Mouse (Mus musculus): ENCODE results near the gene Usp47.

Gene Usp47

DNA sequence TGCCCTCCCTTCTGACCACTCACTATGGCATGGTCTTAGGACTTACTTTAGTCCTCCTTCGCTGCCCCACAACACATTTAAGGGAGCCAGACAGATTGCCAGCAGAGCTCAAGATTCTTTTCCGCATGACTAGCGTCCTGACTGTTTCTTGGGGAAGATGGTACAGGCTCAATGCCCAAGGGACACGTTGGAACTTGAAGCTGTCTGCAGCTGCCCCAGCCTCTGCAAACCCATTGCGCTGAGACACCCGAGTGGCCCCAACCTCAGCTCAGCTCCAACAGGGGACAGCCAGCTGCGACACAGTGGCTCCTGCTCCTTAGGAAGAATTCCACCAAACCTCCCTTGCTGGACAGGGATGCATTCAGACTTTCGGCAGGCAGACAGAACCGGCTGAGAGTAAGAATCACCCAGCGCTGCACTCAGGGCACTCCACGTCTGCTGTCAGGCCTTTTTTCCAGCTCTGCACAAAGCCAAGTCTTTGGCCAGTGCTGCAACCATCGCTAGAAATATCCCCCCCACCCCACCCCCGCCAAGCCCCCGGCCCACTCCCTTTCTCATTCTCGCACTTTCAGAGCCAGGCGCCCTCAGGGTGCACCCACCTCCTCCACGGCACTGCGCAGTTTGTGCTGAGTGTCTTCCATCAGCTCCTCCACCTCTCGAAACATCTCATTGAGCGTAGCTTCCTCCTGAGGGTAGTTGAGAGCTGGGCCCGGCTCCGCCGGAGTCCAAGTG lies 134.4 kb downstream of the Usp47 start:
- DNase-seq (ENCODE audit: low spot score): no peak

- DNase-seq (ENCODE audit: low spot score): no peak
Observed at GRCm38 (mm10) chr7:112158316-112158741, 135.0 kb downstream of the Usp47 start.

- no peak for DNase-seq (ENCODE audit: low spot score)
Observed at GRCm38 (mm10) chr7:112158942-112159341, 135.6 kb downstream of the Usp47 start, which contains the start of gene Dkk3. Gene Dkk3, minus strand, starts transcription at chr7:112159057.

- DNase-seq (ENCODE audit: low spot score): no peak
Observed at GRCm38 (mm10) chr7:112159835-112160234, 136.5 kb downstream of the Usp47 start.
